Mouse (Mus musculus) heart, embryonic 15.5 days (tissue): ENCODE measurements at regions not wholly inside any gene's neighbourhood (a gene's known extent, or its start where the extent isn't known, plus 50 kb on each side); places are given as distances from the start of the nearest gene placed in this dataset.
"Not testable (repeated sequence)": the region's sequence is repeated elsewhere in the genome, so short reads cannot be mapped to it uniquely, and the experiment has no call there.

Experiments
- ATAC-seq: fragments of 200-750 bp; cut with Nextera tagmentation; replicated peaks from 2 replicates; pipeline ENCODE4 v1.8.0; 2017; ENCODE audit warnings: low read depth, moderate TSS enrichment; ENCODE audit not compliant: insufficient number of reproducible peaks, insufficient read depth, low FRiP score
- H3K27ac ChIP-seq: fragments of 300-500 bp; sonication (generic); 2 replicates; pipeline ENCODE4 v1.5.1; 2015; ENCODE audit warnings: mild to moderate bottlenecking, inconsistent platforms
- H3K27me3 ChIP-seq: fragments of 300-500 bp; sonication (generic); 2 replicates; pipeline ENCODE4 v1.6.1; 2015; ENCODE audit warnings: inconsistent platforms
- H3K36me3 ChIP-seq: fragments of 300-500 bp; sonication (generic); 2 replicates; pipeline ENCODE4 v1.6.1; 2015; ENCODE audit warnings: mild to moderate bottlenecking, inconsistent platforms
- H3K4me1 ChIP-seq: fragments of 300-500 bp; sonication (generic); replicated peaks from 2 replicates; pipeline ENCODE4 v1.6.1; 2015; ENCODE audit warnings: inconsistent platforms
- H3K4me2 ChIP-seq: fragments of 300-500 bp; sonication (generic); 2 replicates; pipeline ENCODE4 v1.6.1; 2015; ENCODE audit warnings: inconsistent platforms, mild to moderate bottlenecking, moderate library complexity
- H3K4me3 ChIP-seq: fragments of 300-500 bp; sonication (generic); 2 replicates; pipeline ENCODE4 v1.5.1; 2015; ENCODE audit warnings: mild to moderate bottlenecking, inconsistent platforms
- H3K9ac ChIP-seq: fragments of 300-500 bp; sonication (generic); 2 replicates; pipeline ENCODE4 v1.6.1; 2015; ENCODE audit warnings: mild to moderate bottlenecking, inconsistent platforms
- H3K9me3 ChIP-seq: fragments of 300-500 bp; sonication (generic); replicated peaks from 2 replicates; pipeline ENCODE4 v1.6.1; 2016; ENCODE audit warnings: inconsistent platforms
- WGBS: fragments of 180-500 bp; shearing (Covaris S2); methylation state at CpG from one replicate; pipeline ENCODE4 v1.1.7; 2015; ENCODE audit warnings: mixed read lengths; 5-methylcytosine and 5-hydroxymethylcytosine counted together

DNA sequence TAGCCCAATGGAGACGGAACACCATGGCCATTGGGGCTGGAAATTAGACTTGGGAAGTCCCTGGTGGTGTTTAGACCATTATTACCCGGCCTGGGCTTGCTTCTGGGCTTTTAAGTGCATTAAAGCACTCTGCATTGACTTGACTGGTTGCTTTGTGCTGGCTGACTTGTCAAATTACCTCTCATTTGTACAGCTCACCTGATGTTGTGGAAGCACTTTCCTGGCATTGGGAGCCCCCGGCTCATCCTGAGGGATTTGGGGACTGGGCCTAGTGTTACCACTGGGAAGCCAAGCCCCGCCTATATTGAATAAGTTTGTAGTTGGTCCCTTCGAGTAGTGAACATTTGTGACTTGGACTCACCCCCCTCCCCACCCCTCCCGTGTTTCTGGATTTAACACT is 75.5 kb upstream of the Sh3gl3 start:
- H3K4me2 ChIP-seq: no peak overlapping the region
- H3K9ac ChIP-seq: no peak overlapping the region
- WGBS: 74% methylated on average over 6 of the region's 6 CpGs
- ATAC-seq: no peak
- H3K27me3 ChIP-seq: no peaks in the 10 kb centered on the region
- H3K4me3 ChIP-seq: no peak overlapping the region
- H3K27ac ChIP-seq: no peak overlapping the region
- H3K36me3 ChIP-seq: no peaks in the 10 kb centered on the region
- no peaks in the 10 kb centered on the region for H3K4me1 ChIP-seq
- no peaks in the 10 kb centered on the region for H3K9me3 ChIP-seq

GRCm38 (mm10) chr7:82101314-82101713 is 72.3 kb upstream of the Sh3gl3 start:
- Histone ChIP-seq H3K9ac (no peak overlapping the region), H3K36me3 (no peaks in the 10 kb centered on the region), H3K27ac (no peak overlapping the region), H3K4me3 (no peak overlapping the region), H3K4me1 (no peaks in the 10 kb centered on the region), H3K4me2 (no peak overlapping the region), H3K9me3 (no peaks in the 10 kb centered on the region), H3K27me3 (no peaks in the 10 kb centered on the region)
- ATAC-seq: no peak
- 90% methylated on average over 2 of the region's 2 CpGs for whole genome bisulfite sequencing

- no peak for ATAC-seq
- 84% methylated on average over 5 of the region's 5 CpGs for WGBS
These were observed 68.0 kb upstream of the Sh3gl3 start for GRCm38 (mm10) chr7:82105631-82106030.

GRCm38 (mm10) chr7:82109141-82109540 is 64.5 kb upstream of the Sh3gl3 start:
- not testable (repeated sequence) for H3K4me1 ChIP-seq, H3K4me3 ChIP-seq, H3K36me3 ChIP-seq, H3K27ac ChIP-seq, H3K9ac ChIP-seq, ATAC-seq, H3K4me2 ChIP-seq, H3K9me3 ChIP-seq, H3K27me3 ChIP-seq

More at GRCm38 (mm10) chr7:82105631-82106030, 68.0 kb upstream of the Sh3gl3 start:
- Histone ChIP-seq H3K36me3 (no peaks in the 10 kb centered on the region), H3K4me2 (no peak overlapping the region), H3K9ac (no peak overlapping the region), H3K4me3 (no peak overlapping the region), H3K4me1 (no peaks in the 10 kb centered on the region), H3K27ac (no peak overlapping the region), H3K9me3 (no peaks in the 10 kb centered on the region), H3K27me3 (no peaks in the 10 kb centered on the region)

DNA sequence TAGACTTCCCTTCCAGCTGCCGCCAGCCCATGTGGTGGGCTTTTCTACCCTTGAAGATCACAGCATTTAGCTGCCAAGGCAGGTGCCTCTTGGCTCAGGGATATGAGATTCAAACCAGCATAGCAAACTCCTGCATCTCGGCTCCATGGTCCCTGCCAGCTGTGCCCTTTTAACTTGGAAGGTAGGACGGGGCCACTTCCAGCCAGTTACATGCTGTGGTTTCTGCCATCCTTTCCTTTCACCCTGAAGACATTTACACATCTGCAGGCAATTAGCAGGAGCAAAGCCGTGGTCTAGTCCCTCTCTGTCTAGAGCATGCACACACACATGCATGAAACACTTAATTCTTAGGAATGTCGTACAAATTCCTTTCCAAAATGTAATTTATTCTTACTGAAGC is 64.1 kb upstream of the Sh3gl3 start:
- WGBS: 57% methylated on average over 5 of the region's 5 CpGs
- no peak for ATAC-seq
- Histone ChIP-seq H3K36me3 (no peaks in the 10 kb centered on the region), H3K27ac (no peak overlapping the region), H3K4me1 (no peaks in the 10 kb centered on the region), H3K9ac (no peak overlapping the region), H3K4me2 (no peak overlapping the region), H3K9me3 (no peaks in the 10 kb centered on the region), H3K4me3 (no peak overlapping the region), H3K27me3 (no peaks in the 10 kb centered on the region)

DNA sequence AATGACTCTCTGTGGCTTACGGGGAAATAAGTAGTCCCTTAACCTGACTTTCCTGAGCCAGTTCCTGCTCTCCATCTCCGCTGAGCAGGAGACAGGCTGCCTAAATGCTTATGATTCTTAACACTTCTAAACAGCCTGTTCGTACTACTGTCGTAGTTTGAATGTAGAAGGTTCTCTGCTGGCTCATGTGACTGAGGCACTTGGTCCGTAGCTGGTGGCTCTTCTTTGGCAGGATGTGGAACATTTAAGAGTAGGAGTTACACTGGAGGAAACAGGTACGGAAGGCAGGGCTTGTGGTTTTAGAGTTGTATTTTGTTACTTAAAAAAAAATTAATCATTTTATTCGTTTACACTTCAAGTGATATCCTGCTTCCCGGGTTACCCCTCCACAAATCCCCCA is 63.7 kb upstream of the Sh3gl3 start:
- H3K4me1 ChIP-seq: no peaks in the 10 kb centered on the region
- 68% methylated on average over 8 of the region's 8 CpGs for WGBS
- no peak overlapping the region for H3K9ac ChIP-seq
- H3K36me3 ChIP-seq: no peaks in the 10 kb centered on the region
- H3K9me3 ChIP-seq: no peaks in the 10 kb centered on the region
- no peak overlapping the region for H3K4me3 ChIP-seq
- no peak for ATAC-seq
- H3K27ac ChIP-seq: no peak overlapping the region
- no peak overlapping the region for H3K4me2 ChIP-seq
- H3K27me3 ChIP-seq: no peaks in the 10 kb centered on the region

DNA sequence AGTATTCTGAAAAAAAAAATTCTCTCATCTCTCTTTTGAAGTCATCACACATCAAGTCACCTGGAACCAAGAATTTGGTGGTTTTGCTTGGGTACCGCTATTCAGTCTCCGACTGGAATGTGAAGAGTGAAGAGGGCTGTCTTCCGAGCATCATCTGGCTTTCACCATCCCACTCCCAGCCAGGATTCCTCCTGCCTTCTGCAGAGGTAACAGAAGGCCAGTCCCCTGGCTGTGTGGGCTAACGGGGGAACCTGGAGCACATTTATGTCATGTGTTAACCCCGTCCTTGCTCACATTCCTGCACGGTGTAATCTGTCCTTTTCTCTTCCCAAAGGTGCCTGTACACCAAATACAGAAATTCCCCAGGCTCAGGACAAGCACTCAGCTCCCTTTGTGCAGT is 61.6 kb upstream of the Sh3gl3 start:
- ATAC-seq: no peak
- no peak overlapping the region for H3K4me3 ChIP-seq
- no peaks in the 10 kb centered on the region for H3K4me1 ChIP-seq
- no peaks in the 10 kb centered on the region for H3K36me3 ChIP-seq
- no peak overlapping the region for H3K4me2 ChIP-seq
- no peak overlapping the region for H3K9ac ChIP-seq
- WGBS: 54% methylated on average over 6 of the region's 6 CpGs
- H3K27ac ChIP-seq: no peak overlapping the region
- no peaks in the 10 kb centered on the region for H3K27me3 ChIP-seq
- H3K9me3 ChIP-seq: no peaks in the 10 kb centered on the region

DNA sequence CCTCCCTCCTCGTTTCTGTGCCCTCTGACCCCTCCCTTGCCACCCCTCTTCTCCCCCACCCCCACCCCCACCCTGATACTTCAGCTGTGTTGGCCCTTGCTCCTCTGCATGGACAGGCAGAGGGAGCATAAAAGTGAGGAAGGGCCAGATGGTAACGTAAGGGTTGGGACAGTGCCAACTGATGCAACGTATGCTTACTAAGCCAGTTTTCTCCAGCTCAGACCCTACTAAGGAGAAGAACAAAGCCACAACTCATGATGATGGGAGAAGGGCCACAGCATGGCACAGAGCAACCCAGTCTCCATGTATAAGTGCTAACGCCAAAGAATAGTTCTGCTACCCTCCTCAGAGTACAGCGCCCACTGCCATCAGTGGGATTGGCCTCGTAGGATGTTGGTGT is 58.0 kb upstream of the Sh3gl3 start:
- H3K9me3 ChIP-seq: no peaks in the 10 kb centered on the region
- H3K27ac ChIP-seq: no peak overlapping the region
- WGBS: 80% methylated on average over 6 of the region's 6 CpGs
- no peaks in the 10 kb centered on the region for H3K36me3 ChIP-seq
- no peak overlapping the region for H3K4me2 ChIP-seq
- H3K4me1 ChIP-seq: no peaks in the 10 kb centered on the region
- no peak for ATAC-seq
- no peak overlapping the region for H3K4me3 ChIP-seq
- H3K9ac ChIP-seq: no peak overlapping the region
- peaks cover 3% of the 10 kb centered on the region; the same call in 1 of the 2 replicates for H3K27me3 ChIP-seq

DNA sequence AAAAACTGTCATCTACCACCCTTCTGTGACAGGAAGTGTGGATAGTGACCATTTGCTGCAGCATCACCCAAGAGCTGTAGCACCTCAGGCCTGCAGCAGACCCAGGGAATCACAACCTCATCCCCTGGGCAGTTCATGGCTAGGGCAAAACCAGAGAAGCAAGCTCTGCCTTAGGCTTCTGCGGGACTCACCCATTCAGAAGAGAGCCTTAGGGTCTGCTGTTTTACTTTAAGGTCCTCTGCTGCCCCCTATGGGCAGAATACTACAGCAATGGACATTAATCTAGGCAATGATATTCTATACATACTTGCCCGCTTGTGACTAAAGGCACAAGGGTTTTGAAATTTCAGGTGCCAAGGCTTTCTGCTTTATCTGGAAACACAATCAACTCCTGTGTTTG is 54.4 kb upstream of the Sh3gl3 start:
- ATAC-seq: no peak
- Histone ChIP-seq H3K9me3 (no peaks in the 10 kb centered on the region), H3K9ac (no peak overlapping the region), H3K27me3 (peaks cover 3% of the 10 kb centered on the region; the same call in 1 of the 2 replicates), H3K4me1 (no peaks in the 10 kb centered on the region), H3K36me3 (no peaks in the 10 kb centered on the region), H3K4me3 (no peak overlapping the region), H3K27ac (no peak overlapping the region), H3K4me2 (no peak overlapping the region)
- WGBS: 11% methylated on average over 2 of the region's 2 CpGs

- WGBS: 41% methylated on average over 9 of the region's 9 CpGs
- no peaks in the 10 kb centered on the region for H3K9me3 ChIP-seq
These were observed 53.8 kb upstream of the Sh3gl3 start for GRCm38 (mm10) chr7:82119866-82120265.

GRCm38 (mm10) chr7:82121746-82122145 is 51.9 kb upstream of the Sh3gl3 start:
- Histone ChIP-seq H3K9me3 (no peaks in the 10 kb centered on the region), H3K27me3 (peaks cover 3% of the 10 kb centered on the region; the same call in 1 of the 2 replicates), H3K36me3 (no peaks in the 10 kb centered on the region), H3K4me2 (no peak overlapping the region), H3K4me1 (no peaks in the 10 kb centered on the region), H3K4me3 (no peak overlapping the region), H3K9ac (no peak overlapping the region), H3K27ac (no peak overlapping the region)
- WGBS: 0% methylated on average over 1 of the region's 1 CpGs
- ATAC-seq: no peak

More at GRCm38 (mm10) chr7:82119866-82120265, 53.8 kb upstream of the Sh3gl3 start:
- Histone ChIP-seq H3K9ac (no peak overlapping the region), H3K36me3 (no peaks in the 10 kb centered on the region), H3K4me2 (no peak overlapping the region), H3K27me3 (peaks cover 3% of the 10 kb centered on the region; the same call in 1 of the 2 replicates), H3K4me1 (no peaks in the 10 kb centered on the region), H3K27ac (no peak overlapping the region), H3K4me3 (no peak overlapping the region)
- ATAC-seq: no peak
